Mouse (Mus musculus) layer of hippocampus, adult 6 months (tissue): ENCODE results near the gene Npepl1. TPM values are rescaled to one million over a fixed set of nuclear protein-coding genes. Genes with fewer than 3 reads are reported as not detected.

Experiments used
- long read RNA-seq, 2 experiments: library from polyadenylated mRNA; unstranded; transcript quantifications; one replicate each; pipeline ENCODE4 v2.0.0; 2019 to 2020
- polyA plus RNA-seq: library from polyadenylated mRNA; unstranded; fragments of <200 nt; fragmentation: Nextera tagmentation; gene quantifications from 2 replicates; pipeline ENCODE4 v1.2.3, GENCODE M21; 2021

Npepl1 gene
- 3.0 and 3.7 TPM in 2 replicates for polyA plus RNA-seq
- long read RNA-seq, experiment 1, transcript Npepl1-201 (12 exons, 2,467 nt): major isoform, 8 of 15 reads
- long read RNA-seq, experiment 1, partial matches to known transcripts: 6 of 15 reads
- long read RNA-seq, experiment 1, other reads (novel, unspliced or antisense): 1 of 15 reads
- long read RNA-seq, experiment 2, transcript Npepl1-201 (12 exons, 2,467 nt): major isoform, 31 of 37 reads
- long read RNA-seq, experiment 2, partial matches to known transcripts: 3 of 37 reads
- long read RNA-seq, experiment 2, other reads (novel, unspliced or antisense): 3 of 37 reads

GRCm38 (mm10) chr2:174109991-174110782, at the start of gene Npepl1:
Npepl1 (plus strand) TSS chr2:174110349.

GRCm38 (mm10) chr2:174075673-174076432, 34.3 kb upstream of the Npepl1 start, which contains the start of gene Stx16:
Stx16 (plus strand) TSS chr2:174076308.

Other genes starting within 250 kb of the Npepl1 start
- 6.1 and 7.5 TPM in 2 replicates for gene Stx16, start 34.0 kb upstream of the Npepl1 start, polyA plus RNA-seq
- gene Gnas, start 174.0 kb downstream of the Npepl1 start, polyA plus RNA-seq: 511 and 534 TPM in 2 replicates
- 32.6 and 77.3 TPM in 2 replicates for gene Gm20721, start 236.4 kb downstream of the Npepl1 start, polyA plus RNA-seq